Mouse (Mus musculus) forelimb bud, embryonic 11.5 days (tissue): ENCODE results near the gene Atp1a1.
A peak's percentile ranks its signal among the peaks of the same experiment; 100 is the strongest.

Experiments used
- DNase-seq: peaks from one replicate; pipeline ENCODE4 v3.0.0-alpha.2; 2012; ENCODE audit warnings: low read depth, low spot score

Gene Atp1a1

GRCm38 (mm10) chr3:101604550-101605223 lies at the start of gene Atp1a1:
Gene Atp1a1, minus strand, starts transcription at chr3:101604684.
- DNase-seq, result peak; percentile 98

DNA sequence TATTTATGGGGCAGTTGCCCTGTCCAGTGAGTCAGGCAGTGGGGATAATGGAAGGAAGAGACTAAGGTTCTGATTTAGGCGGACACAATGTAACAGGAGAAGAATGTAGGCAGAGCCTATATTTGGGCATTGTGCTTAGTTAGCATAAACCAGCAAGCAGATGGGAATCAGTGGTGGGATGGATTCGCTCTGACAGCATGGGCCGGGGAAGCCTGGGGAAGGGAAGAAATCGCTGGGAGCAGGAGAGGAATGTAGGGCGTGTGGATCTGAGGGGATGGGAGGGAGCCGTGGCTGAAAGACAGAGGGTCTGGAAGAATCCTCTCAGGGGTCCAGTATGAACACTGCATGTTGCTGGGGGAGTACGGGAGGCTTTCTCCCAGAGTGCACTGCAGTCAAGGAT lies 49.0 kb upstream of the Atp1a1 start:
- DNase-seq, result no peak

GRCm38 (mm10) chr3:101652967-101653366 lies 48.5 kb upstream of the Atp1a1 start:
- no peak for DNase-seq

- no peak for DNase-seq
Measured at GRCm38 (mm10) chr3:101650328-101650727, 45.8 kb upstream of the Atp1a1 start.

DNA sequence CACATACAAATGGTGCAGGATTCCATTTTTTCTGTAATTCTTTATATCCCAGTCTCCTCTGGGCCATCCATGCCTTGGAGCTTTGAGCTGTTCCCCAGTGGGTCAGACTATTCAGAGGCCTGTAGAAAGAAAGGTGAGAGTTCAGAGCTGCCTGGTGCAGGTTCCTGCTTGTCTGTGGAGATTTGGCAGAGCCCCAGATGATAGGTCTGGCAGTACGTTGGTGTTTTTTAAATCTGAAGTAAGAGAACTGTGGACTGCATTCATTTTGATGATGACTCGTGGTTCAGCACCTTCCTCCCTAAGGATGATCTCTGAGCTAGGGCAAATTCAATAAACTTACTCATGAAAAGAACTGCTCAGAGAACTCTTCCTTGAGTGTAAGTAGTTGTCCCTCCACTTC lies 44.8 kb upstream of the Atp1a1 start:
- DNase-seq, result no peak

- no peak for DNase-seq
Measured at GRCm38 (mm10) chr3:101648096-101648793, 43.8 kb upstream of the Atp1a1 start.

DNA sequence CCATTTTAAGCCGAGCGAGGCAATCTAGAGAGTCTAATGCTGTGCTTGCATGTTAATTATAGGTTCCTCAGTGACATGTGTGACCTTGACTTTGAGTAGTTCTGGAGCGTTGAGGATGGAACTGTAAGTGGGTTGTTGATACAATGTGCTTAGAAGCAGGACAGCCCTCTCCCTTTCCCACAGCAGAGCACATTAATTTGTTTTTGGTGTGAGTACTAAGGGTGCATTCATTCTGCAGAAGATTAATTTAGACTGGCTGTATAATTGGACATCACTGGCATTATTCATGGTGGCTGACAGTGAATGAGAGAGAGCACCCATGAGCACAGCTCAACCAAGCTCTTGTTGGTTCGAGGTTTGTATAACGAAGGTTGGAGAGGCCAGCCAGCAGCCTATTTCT lies 42.3 kb upstream of the Atp1a1 start:
- DNase-seq, result no peak

DNA sequence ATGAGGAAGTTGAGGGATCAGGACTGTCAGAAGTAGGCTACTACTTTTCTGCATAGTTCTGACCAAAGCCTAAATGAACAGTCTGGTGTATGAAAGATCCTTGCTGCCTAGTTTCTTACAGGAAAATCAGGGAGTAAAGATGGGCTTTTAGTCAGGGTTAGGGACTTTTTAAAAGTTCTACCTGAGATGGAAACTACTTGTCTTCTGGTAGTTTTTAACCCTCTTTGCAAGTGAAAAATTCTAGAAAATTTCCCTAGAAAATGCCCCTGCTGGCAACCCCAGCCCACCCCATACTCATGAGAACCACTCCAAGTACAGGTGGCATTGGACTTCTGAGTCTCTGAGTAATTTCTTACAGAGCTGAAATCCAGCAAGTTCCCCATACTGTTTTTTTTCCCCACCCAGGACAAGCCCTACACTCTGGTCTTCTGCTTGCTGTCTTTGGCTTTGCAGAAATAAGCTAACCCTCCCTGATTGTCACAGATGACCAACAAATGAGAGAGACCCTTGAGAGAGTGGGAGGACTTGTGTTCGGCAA lies 41.2 kb upstream of the Atp1a1 start:
- DNase-seq, result no peak

DNA sequence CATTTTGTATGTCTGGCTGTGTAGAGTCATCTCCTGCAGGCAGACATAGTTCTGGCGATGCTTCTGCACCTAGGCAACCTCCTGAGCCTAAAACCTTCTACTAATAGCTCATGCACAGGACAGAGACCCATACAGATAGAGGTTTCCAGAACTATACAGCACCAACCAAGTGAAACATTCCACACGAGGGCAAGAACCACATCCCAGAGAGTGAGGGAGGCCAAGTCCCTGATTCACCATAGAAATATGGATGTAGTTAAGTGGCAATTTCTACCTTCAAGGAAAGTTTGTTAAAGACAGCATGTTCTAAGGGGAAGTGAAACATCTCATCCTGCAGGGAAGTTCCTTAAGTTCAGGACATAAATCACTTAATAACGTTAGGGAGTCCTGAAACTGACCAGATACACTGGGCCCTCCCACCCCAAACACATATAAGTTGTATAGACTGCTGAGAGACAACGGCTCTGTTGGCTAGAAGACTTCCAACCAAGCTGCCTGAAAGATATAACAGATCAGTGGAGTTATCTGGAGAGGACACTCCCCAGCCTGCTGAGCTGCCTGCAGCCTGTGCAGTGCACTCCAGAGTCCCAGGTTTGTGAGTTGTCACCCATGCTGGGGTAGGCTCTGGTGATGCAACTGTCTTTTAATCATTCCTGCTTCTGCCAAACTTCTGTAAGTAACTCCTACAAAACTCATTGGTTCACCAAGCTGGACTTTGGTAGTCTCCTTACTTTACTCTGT lies 39.7 kb upstream of the Atp1a1 start:
- DNase-seq, result no peak

GRCm38 (mm10) chr3:101643264-101643663 lies 38.8 kb upstream of the Atp1a1 start:
- DNase-seq, result no peak

DNA sequence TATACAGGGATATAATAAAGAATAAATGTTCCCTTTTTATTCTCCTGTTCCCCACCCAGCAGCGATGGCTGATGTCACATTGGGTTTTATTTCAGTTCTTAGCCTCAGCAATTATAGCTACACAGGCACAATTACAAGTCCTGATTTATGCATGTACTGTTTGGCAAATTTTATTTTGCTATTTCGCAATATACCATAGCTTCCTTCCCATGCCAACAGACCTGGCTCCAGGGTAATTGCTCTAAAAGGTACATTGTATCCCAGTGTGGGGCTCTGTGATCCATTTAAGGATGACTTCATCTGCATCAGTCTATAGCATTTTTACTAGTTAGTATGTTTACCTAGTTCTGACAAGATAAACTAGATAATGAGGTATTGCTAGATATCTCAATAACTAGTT lies 33.7 kb upstream of the Atp1a1 start:
- no peak for DNase-seq

GRCm38 (mm10) chr3:101636510-101636909 lies 32.0 kb upstream of the Atp1a1 start:
- no peak for DNase-seq

DNA sequence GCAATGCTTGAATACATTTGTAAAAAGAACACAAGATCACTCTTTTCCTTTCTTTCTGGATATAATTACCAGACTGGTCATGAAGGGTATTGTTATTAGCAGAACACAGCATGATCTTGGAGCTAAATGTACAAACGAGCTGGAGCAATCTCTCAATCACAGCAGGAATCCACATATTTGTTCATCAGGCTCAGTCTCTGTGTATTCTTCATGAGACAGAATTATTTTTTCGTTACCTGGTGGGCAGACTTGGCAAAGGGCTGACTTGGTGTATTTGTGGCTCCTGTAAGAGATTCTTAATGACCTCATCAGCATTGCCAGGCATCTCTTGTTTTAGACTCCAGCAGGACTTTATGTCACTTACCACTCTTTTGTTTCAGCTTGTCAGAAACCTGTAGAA lies 31.6 kb upstream of the Atp1a1 start:
- DNase-seq, result no peak

GRCm38 (mm10) chr3:101634141-101634900 lies 29.8 kb upstream of the Atp1a1 start:
- DNase-seq, result no peak

- no peak for DNase-seq
Measured at GRCm38 (mm10) chr3:101628255-101628654, 23.8 kb upstream of the Atp1a1 start.

GRCm38 (mm10) chr3:101624287-101624686 lies 19.8 kb upstream of the Atp1a1 start:
- no peak for DNase-seq

- no peak for DNase-seq
Measured at GRCm38 (mm10) chr3:101619017-101619416, 14.5 kb upstream of the Atp1a1 start.

- no peak for DNase-seq
Measured at GRCm38 (mm10) chr3:101618505-101618904, 14.0 kb upstream of the Atp1a1 start.

DNA sequence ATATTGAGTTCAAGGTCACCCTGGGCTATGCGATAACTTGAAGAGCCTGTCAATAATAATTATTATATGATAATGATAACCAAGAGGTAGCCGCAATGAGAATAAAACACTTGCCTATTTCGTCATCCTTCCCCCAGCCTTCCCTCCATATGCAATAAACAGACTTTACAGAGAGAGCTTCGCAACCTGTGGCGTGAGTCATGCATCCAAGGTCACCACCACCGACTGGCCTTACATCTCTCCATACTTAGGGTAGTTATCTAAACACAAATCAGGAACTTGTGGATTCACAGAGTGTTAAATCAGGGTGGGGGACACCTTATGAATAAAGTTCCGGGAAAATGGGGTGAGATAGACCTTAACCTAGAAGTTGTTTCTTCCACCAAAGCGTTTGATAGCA lies 13.0 kb upstream of the Atp1a1 start:
- DNase-seq, result no peak

- no peak for DNase-seq
Measured at GRCm38 (mm10) chr3:101617007-101617406, 12.5 kb upstream of the Atp1a1 start.

- no peak for DNase-seq
Measured at GRCm38 (mm10) chr3:101615856-101616255, 11.4 kb upstream of the Atp1a1 start.
